Mouse (Mus musculus): ENCODE results near the gene Aars2. TPM values are rescaled to one million over a fixed set of nuclear protein-coding genes. Genes with fewer than 3 reads are reported as not detected.
A peak's percentile ranks its signal among the peaks of the same experiment; 100 is the strongest.

Aars2 gene
- total and polyA plus RNA-seq, 3 experiments, result 14.4 to 63.5 (median 25.6) TPM

- TF ChIP-seq USF1 (IDR thresholded peaks at IDR 0.05; ENCODE audit: low read depth, low read length) (no peak), ZKSCAN1 (IDR thresholded peaks at IDR 0.05; ENCODE audit: low read depth, low read length) (no peak), BHLHE40 (IDR thresholded peaks at IDR 0.05; ENCODE audit: borderline replicate concordance, low read depth, low read length) (no peak), MAZ (IDR thresholded peaks at IDR 0.05; ENCODE audit: low read depth, low read length) (peak; percentile 84), KAT2A (conservative IDR thresholded peaks at IDR 0.05; ENCODE audit: low read depth, low read length) (no peak), E2F4 (IDR thresholded peaks at IDR 0.05; ENCODE audit: borderline replicate concordance, low read depth, low read length) (no peak), MAFK (IDR thresholded peaks at IDR 0.05; ENCODE audit: borderline replicate concordance, low read depth, low read length) (no peak), TAL1 (IDR thresholded peaks at IDR 0.05; ENCODE audit: low read length) (no peak), ZNF384 (IDR thresholded peaks at IDR 0.05; ENCODE audit: low read depth, low read length) (no peak), USF2 (IDR thresholded peaks at IDR 0.05; ENCODE audit: borderline replicate concordance in 1 of 2, insufficient read depth in 1 of 2, low read depth in 1 of 2, low read length in 2 of 2) (no peak), UBTF (IDR thresholded peaks at IDR 0.05; ENCODE audit: borderline replicate concordance, insufficient read depth, low read depth, low read length) (no peak), NELFE (IDR thresholded peaks at IDR 0.05; ENCODE audit: low read depth, low read length) (peak; percentile 45), ZC3H11A (IDR thresholded peaks at IDR 0.05; ENCODE audit: low read depth, low read length) (0 out of 2 replicates have a peak, but pooled peaks have one; percentile 4)
Measured at GRCm38 (mm10) chr17:45555452-45556106, 48.9 kb downstream of the Aars2 start, which contains the start of gene Nfkbie (continued).

GRCm38 (mm10) chr17:45556107-45556489 is 49.5 kb downstream of the Aars2 start:
- no peaks in the 10 kb centered on the region for H3K27me3 ChIP-seq (ENCODE audit: control insufficient read depth in 1 of 2, insufficient read depth in 2 of 2, low read length in 2 of 2)
- H3K9me3 ChIP-seq (replicated peaks; ENCODE audit: insufficient read depth, low read length), result no peaks in the 10 kb centered on the region
- no peaks in the 10 kb centered on the region; the same call in 1 of the 2 replicates for H3K79me2 ChIP-seq (ENCODE audit: control insufficient read depth, insufficient read depth, low read length, poor library complexity)
- peaks cover 0 to 11% of the 10 kb centered on the region in 2 experiments; a peak in 2 of 4 replicates for H3K36me3 ChIP-seq (ENCODE audit: control insufficient read depth in 1 of 2, insufficient read depth in 2 of 2, low read length in 2 of 2)
- DNase-seq (ENCODE audit: low read depth, low spot score), result peak; percentile 62
- peak overlapping the region; percentile 72 for H3K9ac ChIP-seq (ENCODE audit: control insufficient read depth, low read depth, low read length, poor library complexity, severe bottlenecking)
- H3K4me3 ChIP-seq (ENCODE audit: control insufficient read depth in 1 of 2, insufficient read depth in 1 of 2, low read depth in 2 of 2, low read length in 2 of 2), result peak overlapping the region; percentile 61 to 85
- H3K27ac ChIP-seq (ENCODE audit: control insufficient read depth, low read depth, low read length), result peak overlapping the region; percentile 56
- TF ChIP-seq TCF12 (IDR thresholded peaks at IDR 0.05; ENCODE audit: low read depth, low read length), result 0 out of 2 replicates have a peak, but pooled peaks have one; percentile 11
- TF ChIP-seq MYB (IDR thresholded peaks at IDR 0.05; ENCODE audit: low read depth, low read length), result peak; percentile 46; the same call in 1 of the 2 replicates
- peak; percentile 18 to 44; a peak in 2 of 4 replicates for TF ChIP-seq EP300 (IDR thresholded peaks at IDR 0.05; ENCODE audit: low read depth in 1 of 2, low read length in 2 of 2)
- TF ChIP-seq BHLHE40 (IDR thresholded peaks at IDR 0.05; ENCODE audit: borderline replicate concordance, low read depth, low read length), result peak; percentile 90
- no peak for TF ChIP-seq ZMIZ1 (IDR thresholded peaks at IDR 0.05; ENCODE audit: low read depth, low read length)
- no peak for TF ChIP-seq CHD2 (IDR thresholded peaks at IDR 0.05; ENCODE audit: low read length)
- TF ChIP-seq KAT2A (conservative IDR thresholded peaks at IDR 0.05; ENCODE audit: low read depth, low read length), result no peak
- TF ChIP-seq ZC3H11A (IDR thresholded peaks at IDR 0.05; ENCODE audit: low read depth, low read length), result no peak
- 0 out of 2 replicates have a peak, but pooled peaks have one; percentile 6 for TF ChIP-seq GATA1 (IDR thresholded peaks at IDR 0.05; ENCODE audit: low read depth, low read length)
- 0 out of 2 replicates have a peak, but pooled peaks have one; percentile 12 for TF ChIP-seq ETS1 (IDR thresholded peaks at IDR 0.05; ENCODE audit: low read depth, low read length)
- 0 out of 2 replicates have a peak, but pooled peaks have one; percentile 51 for TF ChIP-seq MXI1 (IDR thresholded peaks at IDR 0.05; ENCODE audit: low read depth, low read length)
- peak; percentile 69; the same call in 1 of the 2 replicates for TF ChIP-seq MAZ (IDR thresholded peaks at IDR 0.05; ENCODE audit: low read depth, low read length)
- TF ChIP-seq SMC3 (IDR thresholded peaks at IDR 0.05; ENCODE audit: low read depth, low read length), result no peak
- peak; percentile 62 for TF ChIP-seq MAX (IDR thresholded peaks at IDR 0.05; ENCODE audit: low read length)
- TF ChIP-seq USF1 (IDR thresholded peaks at IDR 0.05; ENCODE audit: low read depth, low read length), result peak; percentile 63
- no peak for TF ChIP-seq HCFC1 (IDR thresholded peaks at IDR 0.05; ENCODE audit: low read depth, low read length)
- H3K4me1 ChIP-seq (ENCODE audit: control insufficient read depth in 1 of 2, insufficient read depth in 2 of 2, low read length in 2 of 2), result peaks cover 0 to 28% of the 10 kb centered on the region in 2 experiments; a peak in 3 of 4 replicates
